ENCODE assay signal across 15 mouse cellular contexts in genomic region chr8:57324671-57325070, GRCm38 (mm10). TPM values are rescaled to one million over a fixed set of nuclear protein-coding genes. Genes with fewer than 3 reads are reported as not detected.
DNase-seq lines count a peak whose midpoint lies in the region; ATAC-seq and TF ChIP-seq lines count a peak whose summit lies in the region.
"Had no signal": no experiment of that assay in that cellular context is flagged by ENCODE, and none has a peak within 500 bp of the region (broad histone marks: within the 10 kb centered on the region; RNA-seq: fewer than 3 reads in every experiment).

No protein-coding gene starts in this region.

- intact Hi-C loops in heart, adult 2 months (cut with DNase I): no loop called here
- intact Hi-C loops in heart, postnatal 10 days (cut with DNase I): loop anchor here (5.0 kb wide), 2 partner anchors 163 to 192 kb away; partner anchors contain the start of gene Sap30
- intact Hi-C loops in left cerebral cortex, postnatal 25 days (cut with DNase I): no loop called here

- peak overlapping the region; percentile 67 for H3K9ac ChIP-seq in heart, adult 2 months (ENCODE audit: low read depth, low read length)
- H3K9ac ChIP-seq in embryonic facial prominence, embryonic 15.5 days: no peak overlapping the region
- peak overlapping the region; percentile 78 for H3K9ac ChIP-seq in limb, embryonic 13.5 days
- no peak overlapping the region for H3K9ac ChIP-seq in kidney, embryonic 15.5 days
- H3K9ac ChIP-seq: lung, embryonic 15.5 days had no signal

- peaks cover 3% of the 10 kb centered on the region for H3K27me3 ChIP-seq in heart, adult 2 months (ENCODE audit: control insufficient read depth, insufficient read depth, low read length)
- peaks cover 97% of the 10 kb centered on the region for H3K27me3 ChIP-seq in embryonic facial prominence, embryonic 15.5 days
- peaks cover 29% of the 10 kb centered on the region for H3K27me3 ChIP-seq in limb, embryonic 13.5 days
- H3K27me3 ChIP-seq in kidney, embryonic 15.5 days: peaks cover 98% of the 10 kb centered on the region

- peak in 1 of 2 experiments; percentile 39 for DNase-seq in heart, adult 2 months
- no peak for DNase-seq in heart, postnatal 10 days
- peak; percentile 69 for DNase-seq in MN1 (ENCODE audit: low spot score)
- no peak for DNase-seq in cerebellum, adult 11 months
- DNase-seq in left cerebral cortex, postnatal 25 days (ENCODE audit: low spot score in 2 of 2): no peak
- DNase-seq: adrenal gland, adult 2 months; thymus, postnatal 25 days had no signal

- no peaks in the 10 kb centered on the region for H3K9me3 ChIP-seq in embryonic facial prominence, embryonic 15.5 days (replicated peaks)
- no peaks in the 10 kb centered on the region for H3K9me3 ChIP-seq in limb, embryonic 13.5 days
- H3K9me3 ChIP-seq in kidney, embryonic 15.5 days (replicated peaks): no peaks in the 10 kb centered on the region
- H3K9me3 ChIP-seq: lung, embryonic 15.5 days had no signal

- H3K4me1 ChIP-seq in heart, adult 2 months (ENCODE audit: control insufficient read depth, insufficient read depth, low read length): peaks cover 3% of the 10 kb centered on the region
- peaks cover 34% of the 10 kb centered on the region for H3K4me1 ChIP-seq in embryonic facial prominence, embryonic 15.5 days
- peaks cover 38% of the 10 kb centered on the region for H3K4me1 ChIP-seq in limb, embryonic 13.5 days
- H3K4me1 ChIP-seq in kidney, embryonic 15.5 days: peaks cover 30% of the 10 kb centered on the region

- H3K36me3 ChIP-seq in heart, adult 2 months (ENCODE audit: control insufficient read depth, insufficient read depth, low read length): no peaks in the 10 kb centered on the region
- no peaks in the 10 kb centered on the region for H3K36me3 ChIP-seq in embryonic facial prominence, embryonic 15.5 days
- no peaks in the 10 kb centered on the region; the same call in 1 of the 2 replicates for H3K36me3 ChIP-seq in limb, embryonic 13.5 days
- H3K36me3 ChIP-seq in kidney, embryonic 15.5 days: no peaks in the 10 kb centered on the region
- H3K36me3 ChIP-seq: lung, embryonic 15.5 days had no signal

- no peaks in the 10 kb centered on the region for H3K79me2 ChIP-seq in heart, adult 2 months (replicated peaks; ENCODE audit: control insufficient read depth, insufficient read depth, low read length)

- no peak overlapping the region for H3K4me2 ChIP-seq in embryonic facial prominence, embryonic 15.5 days (replicated peaks)
- H3K4me2 ChIP-seq in limb, embryonic 13.5 days (replicated peaks): peak overlapping the region; percentile 75
- H3K4me2 ChIP-seq in kidney, embryonic 15.5 days: no peak overlapping the region
- H3K4me2 ChIP-seq: lung, embryonic 15.5 days had no signal

- TF ChIP-seq POLR2A in heart, adult 2 months (IDR thresholded peaks at IDR 0.05; ENCODE audit: insufficient read depth, low read depth, low read length): no peak

- ATAC-seq in embryonic facial prominence, embryonic 15.5 days (ENCODE audit: insufficient number of reproducible peaks, low FRiP score, low TSS enrichment, low read depth): no peak
- no peak for ATAC-seq in limb, embryonic 13.5 days (ENCODE audit: low FRiP score, low read depth)
- no peak for ATAC-seq in kidney, embryonic 15.5 days (replicated peaks; ENCODE audit: low FRiP score)

- peak overlapping the region; percentile 97 for H3K27ac ChIP-seq in heart, adult 2 months
- H3K27ac ChIP-seq in embryonic facial prominence, embryonic 15.5 days (replicated peaks): no peak overlapping the region
- H3K27ac ChIP-seq in limb, embryonic 13.5 days: peak overlapping the region; percentile 90
- H3K27ac ChIP-seq in kidney, embryonic 15.5 days: no peak overlapping the region
- H3K27ac ChIP-seq: kidney, postnatal 0 days; lung, embryonic 15.5 days had no signal

- no peak for TF ChIP-seq CTCF in heart, adult 2 months (IDR thresholded peaks at IDR 0.05)

- H3K4me3 ChIP-seq in heart, adult 2 months: peak overlapping the region; percentile 78
- peak overlapping the region; percentile 25 for H3K4me3 ChIP-seq in embryonic facial prominence, embryonic 15.5 days (replicated peaks)
- H3K4me3 ChIP-seq in limb, embryonic 13.5 days: peak overlapping the region; percentile 81
- H3K4me3 ChIP-seq in kidney, embryonic 15.5 days (replicated peaks): no peak overlapping the region
- H3K4me3 ChIP-seq: lung, embryonic 15.5 days had no signal

- 20% methylated on average over 5 of the region's 5 CpGs for WGBS in heart, adult 2 months
- 6% methylated on average over 5 of the region's 5 CpGs for WGBS in embryonic facial prominence, embryonic 15.5 days
- WGBS in limb, embryonic 13.5 days: 7% methylated on average over 5 of the region's 5 CpGs
- 5% methylated on average over 5 of the region's 5 CpGs for WGBS in kidney, embryonic 15.5 days

- TF ChIP-seq EP300 in heart, adult 2 months (IDR thresholded peaks at IDR 0.05; ENCODE audit: insufficient read depth, low read depth, low read length): no peak

RNA-seq across cellular contexts. Expression of gene Hand2, which starts 3.9 kb away (rescaled TPM):
- 10 to 100 TPM; 62.1 to 63.9 TPM for total RNA-seq in heart, adult 2 months (2021)
- 10.3 and 14.8 TPM in 2 replicates for polyA plus RNA-seq in heart, adult 2 months (2012; rRNA removed)
- 10 to 100 TPM; 52.5 to 58.9 TPM for total RNA-seq in heart, postnatal 10 days (2021)
- polyA plus RNA-seq in embryonic facial prominence, embryonic 15.5 days (2015; fragmentation: Nextera tagmentation; extraction: Ambion mirVana): 2.3 and 3.8 TPM in 2 replicates
- 10.8 and 11.4 TPM in 2 replicates for polyA plus RNA-seq in limb, embryonic 13.5 days (2015; fragmentation: Nextera tagmentation; extraction: Ambion mirVana)
- total RNA-seq in left cerebral cortex, postnatal 25 days (2021): not detected
- polyA plus RNA-seq in kidney, embryonic 15.5 days (2015; fragmentation: Nextera tagmentation; extraction: Ambion mirVana): 0.27 and 1.7 TPM in 2 replicates
- total RNA-seq: common myeloid progenitor, adult 5-6 weeks; layer of hippocampus, postnatal 25 days; monocyte, adult 5-6 weeks had no signal
- polyA plus RNA-seq: kidney, postnatal 0 days had no signal

Comparison
In these comparisons a context has a peak if more than half of its experiments do, and no peak if none do; other contexts are left out.
1. H3K27ac ChIP-seq: peak in heart, adult 2 months (single experiment) and limb, embryonic 13.5 days (single experiment); none in embryonic facial prominence, embryonic 15.5 days (single experiment) and kidney, embryonic 15.5 days (single experiment).
2. H3K9ac ChIP-seq: peak in heart, adult 2 months (single experiment) and limb, embryonic 13.5 days (single experiment); none in embryonic facial prominence, embryonic 15.5 days (single experiment) and kidney, embryonic 15.5 days (single experiment).